Mouse (Mus musculus) adrenal gland, postnatal 36 days (tissue): Measurements from ENCODE around the gene Cby1. TPM values are rescaled to one million over a fixed set of nuclear protein-coding genes. Genes with fewer than 3 reads are reported as not detected.
"Not testable (repeated sequence)": the region's sequence is repeated elsewhere in the genome, so short reads cannot be mapped to it uniquely, and the experiment has no call there.

ENCODE experiments used
- DNase-seq, 2 experiments: peaks; one replicate each; pipeline ENCODE4 v3.0.0; 2021; ENCODE audit warnings: mixed read lengths in 1 of 2
- total RNA-seq, 2 experiments: library from RNA; stranded (reverse); gene quantifications; 2 replicates each; pipeline ENCODE4 v1.2.3; 2021

The Cby1 gene
- total RNA-seq, 2 experiments from 2014 or later = 15.9 to 24.7 TPM

DNA sequence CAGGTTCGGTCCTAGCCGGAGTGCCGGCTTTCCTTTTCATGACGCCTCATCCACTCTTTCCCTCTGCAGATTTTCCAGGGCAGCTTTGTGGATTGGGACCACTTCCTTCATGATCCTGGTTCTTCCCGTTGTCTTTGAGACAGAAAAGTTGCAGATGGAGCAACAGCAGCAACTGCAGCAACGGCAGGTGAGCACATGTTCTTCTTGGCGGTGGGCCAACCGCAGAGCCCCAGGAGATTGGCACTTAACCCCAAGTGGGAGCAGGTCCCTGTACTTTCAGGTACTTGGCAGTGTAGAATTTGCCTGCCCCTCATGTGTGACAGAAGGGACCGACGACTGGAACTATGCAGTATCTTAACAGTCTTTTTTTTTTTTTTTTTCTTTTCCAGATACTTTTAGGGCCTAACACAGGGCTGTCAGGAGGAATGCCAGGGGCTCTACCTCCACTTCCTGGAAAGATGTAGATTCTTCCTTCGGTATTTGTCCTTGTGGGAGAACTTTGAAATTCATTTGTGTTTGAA lies 12.9 kb downstream of the Cby1 start:
- not testable (repeated sequence) for DNase-seq

DNA sequence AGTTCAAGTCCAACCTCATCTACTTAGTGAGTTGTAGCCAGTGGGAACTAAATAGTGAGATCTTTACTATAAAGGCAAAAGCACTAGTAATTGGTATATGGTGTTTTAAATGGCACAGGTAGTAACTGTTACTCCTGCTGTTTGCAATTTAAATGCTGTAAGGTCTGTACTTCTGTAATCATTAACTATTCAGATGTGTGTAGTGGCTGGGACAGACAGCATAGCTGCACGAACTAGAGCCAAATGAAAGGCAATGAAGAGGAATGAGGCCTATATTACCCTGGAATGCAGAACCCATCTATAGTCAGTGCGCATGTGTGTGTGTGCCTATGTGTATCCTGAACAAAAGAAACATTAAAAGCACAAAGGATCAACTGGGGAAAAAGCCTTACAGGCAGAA lies 18.9 kb downstream of the Cby1 start:
- DNase-seq = no peak

DNA sequence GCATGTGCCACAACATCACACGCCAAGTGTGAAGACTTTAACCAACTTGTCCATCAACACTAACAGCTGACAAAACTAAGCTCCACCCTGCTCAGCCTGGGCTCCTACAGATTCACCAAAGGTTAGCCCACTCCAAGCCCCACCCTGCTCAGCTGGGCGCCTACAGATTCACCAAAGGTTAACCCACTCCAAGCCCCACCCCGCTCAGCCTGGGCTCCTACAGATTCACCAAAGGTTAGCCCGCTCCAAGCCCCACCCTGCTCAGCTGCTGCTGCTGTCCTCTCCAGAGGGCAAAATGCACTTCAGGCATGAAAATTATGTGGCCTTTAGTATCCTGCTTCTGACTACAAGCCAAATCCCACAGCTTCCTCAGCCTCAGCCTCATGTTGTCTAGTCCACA lies 23.0 kb downstream of the Cby1 start:
- DNase-seq = no peak

DNA sequence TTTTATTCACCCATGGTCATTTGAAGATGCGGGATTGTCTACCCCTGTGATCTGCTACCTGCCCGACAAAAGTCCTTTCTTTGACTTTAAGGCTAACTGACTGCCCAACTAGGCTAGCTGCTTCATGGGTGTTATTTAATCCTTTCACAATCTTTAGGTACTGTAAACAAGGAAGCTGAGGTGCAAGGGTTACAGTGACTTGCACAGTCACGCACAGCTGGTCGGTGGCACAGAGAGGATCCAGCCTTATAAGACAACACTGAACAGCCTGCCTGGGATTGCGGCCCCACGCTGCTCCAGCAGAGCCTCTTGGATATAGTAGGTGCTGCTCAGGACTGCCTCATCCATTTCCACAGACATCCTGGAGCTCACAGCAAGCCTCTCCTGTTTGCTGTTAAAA lies 24.1 kb downstream of the Cby1 start:
- no peak for DNase-seq

DNA sequence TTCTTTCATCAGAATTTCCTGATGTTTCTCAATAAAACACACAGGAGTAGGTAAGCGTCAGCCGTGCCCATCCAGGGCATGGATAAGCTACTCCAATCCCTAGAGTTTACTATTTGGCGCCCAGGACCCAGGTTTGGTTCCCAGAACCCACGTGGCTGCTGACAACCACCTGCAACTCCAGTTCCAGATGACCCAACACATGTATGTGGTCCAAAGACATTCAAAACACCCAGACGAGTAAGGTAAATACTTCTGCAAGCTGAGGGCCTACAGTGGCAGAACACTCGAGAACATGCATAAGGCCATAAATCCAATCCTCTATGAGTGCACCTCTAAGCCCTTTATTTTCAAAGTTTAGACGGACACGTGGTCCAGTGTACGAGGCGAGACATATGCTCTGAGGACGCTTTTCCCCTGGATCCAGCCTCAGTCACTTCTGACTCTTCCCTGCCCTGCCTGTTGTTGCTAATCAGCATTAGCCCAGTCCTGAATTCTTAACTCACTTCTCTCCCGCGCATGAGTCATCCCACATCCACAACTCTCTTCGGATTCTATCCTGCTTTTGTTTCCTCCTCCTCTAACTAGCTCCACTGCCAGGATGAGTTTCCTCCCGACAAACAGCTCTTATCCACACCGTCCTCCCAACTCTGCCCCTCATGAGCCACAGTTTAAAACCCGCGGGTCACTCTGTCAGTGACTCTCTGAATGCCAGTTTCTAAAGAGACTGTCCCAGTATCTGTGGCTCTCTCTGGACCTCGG lies 24.9 kb downstream of the Cby1 start:
- peak; percentile 47 to 54 for DNase-seq

DNA sequence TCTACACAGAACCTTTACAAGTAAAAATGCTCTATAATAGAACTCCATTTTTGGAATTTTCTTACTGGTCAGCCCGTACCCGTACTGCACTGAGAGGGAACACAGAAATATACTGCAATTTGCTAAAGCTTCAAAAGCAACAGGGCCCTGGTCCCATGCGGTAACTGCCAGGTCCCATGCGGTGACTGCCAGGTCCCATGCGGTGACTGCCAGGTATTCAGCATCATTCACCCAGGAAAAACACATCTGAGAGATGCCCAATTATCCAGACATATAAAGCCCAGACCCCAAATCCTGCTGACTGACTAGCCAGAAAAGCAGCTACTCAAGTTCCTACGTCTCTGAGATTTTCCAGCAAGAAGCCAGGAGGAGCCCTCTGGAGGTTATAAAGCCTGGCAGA lies 25.6 kb downstream of the Cby1 start:
- no peak for DNase-seq

DNA sequence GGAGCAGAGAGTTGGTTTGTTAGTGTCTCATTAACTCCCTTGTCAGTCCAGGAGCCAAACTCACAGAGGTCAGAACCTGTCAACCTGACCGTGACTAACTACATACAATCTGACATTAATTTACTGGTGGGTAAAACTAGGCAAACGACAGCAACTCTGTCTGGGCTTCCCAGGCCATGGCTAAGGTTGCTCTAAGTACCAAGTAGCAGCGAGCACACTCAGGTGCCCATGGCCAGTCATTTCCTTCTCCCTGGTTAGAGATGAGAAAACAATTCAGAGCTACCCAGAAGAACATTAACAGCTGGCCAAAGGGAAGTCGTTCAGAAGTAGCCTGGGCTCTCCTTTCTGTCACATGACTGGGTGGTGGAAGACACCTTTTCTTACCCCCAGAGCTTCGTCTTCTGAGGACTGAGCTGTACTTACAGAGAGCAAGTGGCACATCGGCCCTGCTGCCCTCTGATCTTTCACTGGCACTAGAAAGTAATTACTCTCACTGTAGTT lies 26.2 kb downstream of the Cby1 start:
- DNase-seq = no peak

DNA sequence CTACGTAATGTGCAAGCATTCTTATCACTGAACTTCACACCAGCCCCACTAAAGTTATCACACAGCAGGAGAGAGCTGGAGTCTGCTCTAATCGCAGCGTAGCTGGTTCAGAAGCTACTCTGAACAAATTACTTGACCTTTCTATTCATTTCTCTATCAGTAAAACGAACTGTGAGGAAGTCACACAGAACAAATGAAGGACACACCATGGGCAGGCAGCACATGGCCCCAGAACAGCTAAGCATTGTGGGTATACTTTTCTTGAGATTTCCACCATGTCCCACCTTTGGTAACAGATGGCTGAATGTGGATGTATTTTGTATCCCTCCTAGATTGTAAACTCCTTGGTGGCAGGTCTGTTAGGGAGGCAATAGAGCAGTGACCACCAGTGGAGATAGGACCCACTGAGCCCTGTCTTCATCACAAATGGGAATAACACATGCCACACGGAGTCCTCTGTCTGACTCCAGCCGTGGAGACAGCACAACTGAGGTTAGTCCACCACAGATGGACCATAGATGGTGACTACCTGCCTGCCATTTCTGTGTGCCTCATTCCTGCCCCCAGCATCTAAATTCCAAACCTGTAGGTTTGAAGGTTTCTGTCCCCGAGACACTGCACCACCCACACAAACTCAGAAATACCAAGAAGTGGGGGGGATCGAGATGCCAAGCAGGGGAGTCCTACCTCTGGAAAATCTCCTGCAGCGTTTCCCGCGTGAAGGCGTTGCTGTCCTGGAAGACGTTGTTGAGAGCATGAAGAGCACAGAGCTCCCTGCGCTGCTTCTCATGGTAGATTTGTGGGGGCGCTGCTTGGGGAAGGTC lies 27.3 kb downstream of the Cby1 start:
- no peak for DNase-seq

DNA sequence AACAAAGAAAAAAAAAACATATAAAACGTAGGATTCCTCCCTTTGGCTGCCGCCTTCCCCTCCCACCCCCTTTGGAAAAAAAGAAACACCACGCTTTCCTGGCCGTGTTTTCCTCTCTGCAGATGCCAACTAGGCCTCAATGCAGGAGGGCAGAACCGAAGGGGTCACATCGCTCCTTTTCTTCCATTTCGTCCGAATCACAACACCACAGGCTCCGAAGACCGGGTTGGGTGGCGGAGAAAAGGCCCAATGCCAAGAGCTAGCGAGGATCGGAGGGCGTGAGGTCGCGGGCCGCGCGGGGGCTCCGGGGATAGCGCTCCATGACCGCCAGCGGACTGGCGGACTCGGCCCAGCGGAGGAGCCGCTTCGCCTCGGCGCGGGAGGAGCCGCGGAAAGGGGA lies 28.2 kb downstream of the Cby1 start:
- DNase-seq = no peak

DNA sequence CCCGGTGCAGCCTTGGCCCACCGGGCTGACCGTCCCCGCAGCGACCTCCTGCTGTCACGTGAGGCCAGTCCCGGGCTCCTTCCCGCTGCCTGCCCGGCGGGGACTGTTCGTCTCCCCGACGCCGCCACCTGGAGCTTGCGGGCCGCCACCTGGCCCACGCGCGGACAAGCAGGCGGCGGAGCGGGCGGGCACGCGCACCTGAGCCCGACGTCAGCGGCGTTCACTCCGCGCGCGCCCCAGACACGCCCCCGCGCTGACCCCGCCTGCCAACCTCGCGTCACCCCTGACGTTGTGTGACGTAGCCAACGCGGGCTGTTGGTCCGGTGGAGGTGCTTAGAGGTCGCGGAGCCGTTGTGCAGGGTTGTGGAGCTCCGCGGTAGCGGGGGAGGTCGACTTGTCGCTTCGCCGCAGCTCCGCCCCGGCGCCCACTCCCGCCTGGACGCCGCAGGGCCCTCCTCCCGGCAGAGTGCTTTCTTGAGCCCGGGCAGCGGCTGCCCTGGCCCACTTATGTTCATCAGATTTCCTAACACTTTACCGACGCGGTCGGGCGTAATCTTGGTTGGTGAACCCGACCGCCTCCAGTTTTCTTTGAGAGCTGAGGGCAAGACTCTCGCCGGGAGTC lies 28.8 kb downstream of the Cby1 start, which contains the start of gene Josd1:
Gene Josd1, minus strand, starts transcription at position 274 of the 622 bp plus-strand sequence.
- DNase-seq = peak; percentile 97 to 98

DNA sequence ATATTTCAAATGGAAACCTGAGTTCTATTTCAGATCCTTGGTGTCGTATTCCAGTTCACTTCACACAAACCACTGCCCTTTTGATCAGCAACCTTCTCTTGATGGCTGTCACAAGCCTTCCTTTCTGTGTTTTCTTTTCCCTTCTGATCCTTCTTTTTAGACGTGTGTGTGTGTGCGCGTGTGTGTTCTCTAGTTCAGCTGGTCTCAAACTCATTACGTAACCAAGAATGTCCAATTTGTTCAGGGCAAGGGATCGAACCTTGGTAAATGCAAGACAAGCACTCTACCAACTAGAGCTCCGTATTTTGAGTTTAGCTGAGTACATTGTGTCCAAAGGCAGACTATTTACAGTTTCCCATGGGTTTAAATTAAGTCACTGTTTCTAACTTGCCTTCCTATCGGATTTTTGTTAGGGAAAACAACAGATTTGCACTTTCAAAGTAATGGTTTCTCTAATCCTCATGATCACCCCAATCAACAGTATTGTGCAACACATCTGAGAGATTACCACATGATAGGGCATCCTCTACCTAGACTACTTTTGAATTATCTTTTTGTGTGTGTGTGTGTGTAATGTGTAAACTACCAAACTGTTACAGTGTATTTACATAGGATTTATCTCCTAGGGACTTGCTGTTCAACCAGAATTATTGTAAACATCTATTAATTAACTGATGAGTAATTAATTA lies 29.4 kb downstream of the Cby1 start:
- DNase-seq = no peak

DNA sequence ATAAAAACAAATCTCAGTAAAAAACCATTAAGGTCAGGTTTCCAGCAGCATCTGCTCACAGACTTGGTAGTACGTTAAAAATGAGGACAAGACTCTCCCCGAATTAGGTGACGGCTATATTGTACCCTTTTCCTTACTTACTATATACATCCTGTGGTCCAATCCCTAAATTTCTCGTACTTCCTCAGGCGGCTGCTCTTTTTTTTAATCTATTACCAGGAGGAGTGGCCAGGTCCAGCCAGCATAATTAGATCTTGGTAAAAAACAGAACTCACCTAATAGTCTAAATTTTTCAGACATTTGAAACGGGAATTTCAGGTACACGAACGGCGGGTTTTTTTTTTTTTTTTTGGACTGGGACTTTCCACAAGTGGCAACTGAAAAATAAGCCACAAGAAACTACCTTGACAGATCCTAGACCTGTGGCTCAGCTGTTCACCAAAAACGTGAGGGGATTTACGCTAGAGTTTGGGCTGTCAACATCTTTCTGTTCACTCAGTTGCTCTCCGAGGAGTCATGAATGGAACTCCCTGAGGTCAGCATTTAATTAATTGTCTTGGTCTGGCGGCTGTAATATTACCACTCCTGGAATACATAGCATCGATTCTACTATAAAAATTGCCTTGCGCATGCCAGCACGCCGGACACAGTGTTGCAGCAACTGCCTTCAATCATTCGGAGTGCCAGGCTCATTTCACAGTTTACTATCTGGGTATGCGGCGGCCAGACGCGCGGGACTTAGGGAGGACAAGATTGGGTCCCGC lies 30.8 kb downstream of the Cby1 start:
- no peak for DNase-seq

DNA sequence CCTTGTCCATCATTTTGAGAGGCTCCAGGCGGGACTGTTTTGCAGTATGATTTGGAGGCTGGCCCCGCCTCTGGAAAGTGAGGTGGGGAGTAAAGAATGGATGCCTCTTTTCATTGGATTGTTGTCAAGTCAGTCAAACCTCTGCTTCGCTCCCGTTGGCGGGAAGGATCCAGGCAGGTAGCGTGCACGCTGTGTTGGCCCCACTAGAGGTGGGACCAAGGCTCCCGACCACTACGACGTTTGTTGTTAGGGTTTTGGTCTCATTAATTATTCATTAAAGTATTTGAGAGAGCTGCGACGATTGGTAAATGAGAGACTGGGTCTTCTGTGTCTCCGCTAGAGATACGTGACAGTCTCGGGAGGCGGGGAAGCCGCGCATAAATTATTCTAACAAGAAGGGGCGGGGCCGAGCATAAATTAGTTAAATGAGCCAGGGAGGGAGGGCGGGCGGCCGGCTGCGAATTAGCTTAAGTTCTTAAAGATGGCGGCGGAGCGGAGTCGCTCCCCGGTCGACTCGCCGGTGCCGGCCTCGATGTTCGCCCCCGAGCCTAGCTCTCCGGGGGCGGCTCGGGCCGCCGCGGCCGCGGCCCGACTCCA lies 31.5 kb downstream of the Cby1 start, which contains the start of gene Gtpbp1:
Gene Gtpbp1, plus strand, starts transcription at position 420 of the 597 bp plus-strand sequence.
- DNase-seq = peak; percentile 96 to 97

DNA sequence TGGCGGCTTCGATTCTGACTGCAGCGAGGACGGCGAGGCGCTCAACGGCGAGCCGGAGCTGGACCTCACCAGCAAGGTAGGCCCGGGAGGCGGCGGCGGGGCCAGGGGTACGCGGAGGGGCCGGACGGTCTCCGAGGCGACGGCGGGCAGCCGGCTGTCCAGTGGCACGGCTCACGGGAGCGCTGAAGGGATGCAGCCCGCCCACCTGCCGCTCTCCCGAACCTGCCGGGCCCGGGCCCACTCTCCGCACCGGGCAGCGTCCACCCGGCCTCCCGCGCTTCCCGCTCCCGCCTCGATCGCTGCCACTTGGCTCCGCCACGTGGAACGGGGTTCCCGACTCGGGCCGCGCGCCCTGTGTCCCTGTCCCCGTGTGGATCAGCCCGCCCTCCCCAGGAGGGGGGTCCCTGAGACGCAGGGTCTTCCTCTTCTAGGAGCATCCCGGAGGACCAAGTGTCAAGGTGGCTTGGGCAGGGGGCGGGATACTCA lies 32.1 kb downstream of the Cby1 start:
- peak in 1 of 2 experiments; percentile 42 for DNase-seq

DNA sequence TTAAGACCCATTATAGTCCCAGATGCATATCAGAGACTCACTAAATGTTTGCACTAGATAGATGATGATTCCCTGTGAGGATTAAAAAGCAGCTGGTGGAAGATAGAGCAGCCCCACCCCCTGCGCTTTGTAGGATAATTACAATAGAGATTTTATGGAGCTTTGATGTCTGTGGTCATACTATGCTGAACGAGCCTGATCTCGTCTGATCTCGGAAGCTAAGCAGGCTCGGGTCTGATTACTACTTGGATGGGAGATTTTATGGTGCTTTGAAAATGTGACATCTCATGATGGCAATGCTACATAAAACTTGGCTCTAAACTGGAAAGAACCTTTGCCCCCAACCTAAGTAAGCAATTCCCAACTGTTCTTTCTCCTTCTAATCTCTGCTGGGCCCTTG lies 33.3 kb downstream of the Cby1 start:
- DNase-seq = no peak

DNA sequence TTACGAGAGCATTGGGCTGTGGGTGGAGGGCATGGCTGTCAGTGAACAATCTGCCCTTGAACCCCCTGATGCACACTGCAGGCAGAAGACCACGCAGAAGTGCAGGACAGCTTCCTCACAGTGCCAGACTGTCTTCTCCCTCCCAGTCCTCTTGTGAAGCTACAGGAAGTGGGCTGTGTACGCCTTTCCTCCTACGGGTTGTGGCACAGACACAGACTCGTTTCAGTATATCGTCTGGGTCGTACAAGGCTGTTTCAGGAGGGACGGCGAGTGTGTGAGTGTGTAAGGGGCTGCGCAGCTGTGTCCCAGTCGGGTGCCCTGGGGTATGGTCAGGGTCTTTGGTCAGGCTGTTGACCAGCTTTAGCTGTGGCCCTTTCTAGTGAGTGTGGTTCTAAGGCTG lies 34.7 kb downstream of the Cby1 start:
- DNase-seq = no peak

DNA sequence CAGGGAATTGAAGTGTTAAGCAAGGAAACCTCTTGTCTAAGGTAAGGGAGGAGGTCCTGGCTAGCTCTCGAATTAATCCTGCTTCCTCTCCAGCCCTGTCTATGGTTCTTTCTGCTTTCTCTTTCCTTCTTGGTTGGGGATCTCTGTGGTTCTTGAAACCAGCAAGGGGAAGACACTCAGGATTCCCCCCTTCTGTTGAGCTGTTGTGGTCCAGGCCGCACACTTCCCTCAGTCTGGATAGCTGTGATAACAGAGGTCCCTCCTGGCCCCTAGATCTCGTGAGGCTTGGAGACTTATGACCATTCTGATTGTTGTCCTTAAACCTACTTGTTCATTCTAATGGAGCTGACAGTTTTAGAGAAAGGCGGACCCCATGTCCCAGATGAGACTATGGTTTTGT lies 35.5 kb downstream of the Cby1 start:
- DNase-seq = no peak

DNA sequence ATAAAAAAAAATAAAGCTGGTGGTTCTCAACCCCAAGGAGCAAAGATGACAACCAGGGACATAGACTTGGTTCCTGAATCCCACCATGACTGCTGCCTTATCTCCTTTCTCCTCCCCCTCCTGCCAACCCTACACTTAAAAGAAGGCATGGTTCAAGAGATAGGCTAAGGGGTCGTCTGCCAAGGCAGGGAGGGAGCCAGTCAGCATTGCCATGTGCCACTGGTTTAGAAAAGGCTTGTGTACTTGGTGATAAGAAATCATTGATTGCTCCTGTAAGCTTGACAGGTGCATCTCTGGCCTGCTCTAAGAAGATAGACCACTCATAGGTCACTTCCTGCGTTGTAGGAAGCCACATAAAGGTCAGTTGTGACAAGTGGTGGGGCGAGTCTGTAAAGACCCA lies 36.5 kb downstream of the Cby1 start:
- DNase-seq = no peak

DNA sequence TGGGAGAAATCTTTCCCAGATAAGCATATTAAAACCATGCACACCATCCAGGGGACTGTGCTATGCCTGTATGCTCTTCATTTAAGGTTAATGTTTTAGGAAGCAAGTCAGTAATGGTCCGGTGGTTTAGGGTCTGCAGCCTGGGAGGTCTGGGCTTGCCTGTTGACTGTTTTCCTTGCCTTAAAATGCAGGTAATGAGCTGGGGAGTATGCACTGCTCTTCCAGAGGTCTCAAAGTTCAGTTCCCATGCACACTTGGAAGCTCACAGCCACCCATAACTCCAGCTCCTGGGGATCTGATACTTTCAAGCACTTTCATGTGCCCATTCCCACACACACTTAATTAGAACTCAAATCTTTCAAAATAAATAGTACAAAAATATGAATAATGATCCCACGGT lies 37.5 kb downstream of the Cby1 start:
- DNase-seq = no peak

DNA sequence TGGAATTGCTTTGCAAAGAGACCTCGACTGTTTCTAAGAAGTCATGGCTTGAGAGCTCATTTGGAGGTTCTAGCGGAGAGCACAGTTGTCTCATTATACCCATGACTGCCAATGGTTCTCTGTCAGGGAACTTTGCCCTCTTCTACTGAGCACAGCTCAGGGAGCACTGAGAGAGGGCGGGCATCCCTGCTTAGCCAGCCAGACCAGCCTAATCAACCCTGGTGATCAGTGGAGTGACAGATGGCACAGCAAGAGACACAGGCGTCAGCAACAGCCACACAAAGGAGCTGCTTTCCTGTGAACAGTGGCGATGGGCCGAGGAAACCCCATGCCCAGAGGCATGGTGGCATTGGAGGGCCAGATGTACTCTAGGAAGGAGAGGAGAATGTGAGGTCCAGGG lies 38.0 kb downstream of the Cby1 start:
- DNase-seq = no peak
